Mouse (Mus musculus) thymus, postnatal 10 days (tissue): ENCODE data around the gene St8sia4.

Source experiments
- DNase-seq, 2 experiments: peaks; one replicate each; pipeline ENCODE4 v3.0.0; 2021; ENCODE audit warnings: low spot score in 2 of 2

St8sia4 gene

DNA sequence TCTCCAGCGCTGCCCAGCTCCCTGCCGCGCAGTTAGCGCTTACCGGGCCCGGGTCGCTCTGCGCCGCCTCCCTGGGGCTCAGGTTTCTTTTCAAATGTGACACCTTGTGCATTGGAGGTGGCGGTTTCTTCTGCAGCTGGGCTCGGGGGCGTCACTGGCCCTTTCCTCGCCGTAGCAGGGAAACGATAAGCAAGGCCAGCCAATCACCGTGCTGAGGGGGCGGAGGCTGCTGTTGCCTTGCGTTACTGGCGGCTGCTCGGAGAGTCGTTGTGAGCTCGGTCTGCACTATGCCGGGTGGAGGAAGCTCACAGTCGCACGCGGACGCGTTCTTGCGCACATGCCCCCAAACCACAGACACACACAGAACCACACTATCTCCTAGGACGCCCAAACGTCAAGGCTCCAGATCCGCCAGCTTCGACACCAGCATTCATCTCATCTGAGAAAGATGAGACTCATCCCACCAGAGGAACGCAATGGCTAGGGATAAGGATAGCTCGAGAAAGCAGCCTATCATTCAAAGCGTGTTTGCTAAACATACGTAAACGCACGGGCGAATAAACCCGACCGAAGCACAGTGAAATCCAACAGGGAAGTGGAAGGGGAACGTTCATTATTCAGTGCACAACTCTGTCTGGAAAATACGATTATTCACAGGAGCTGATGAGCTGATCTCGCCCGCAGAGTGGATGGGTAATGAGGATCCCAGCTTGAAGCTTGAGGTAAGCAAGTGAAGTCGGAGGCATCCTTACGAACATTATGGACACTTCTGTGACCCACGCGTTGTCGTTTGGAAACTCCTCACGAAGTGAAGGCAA lies at the start of gene St8sia4:
St8sia4 (minus strand) TSS at position 137 of the 818 bp plus-strand sequence.
- DNase-seq, result peak; percentile 92 to 95

DNA sequence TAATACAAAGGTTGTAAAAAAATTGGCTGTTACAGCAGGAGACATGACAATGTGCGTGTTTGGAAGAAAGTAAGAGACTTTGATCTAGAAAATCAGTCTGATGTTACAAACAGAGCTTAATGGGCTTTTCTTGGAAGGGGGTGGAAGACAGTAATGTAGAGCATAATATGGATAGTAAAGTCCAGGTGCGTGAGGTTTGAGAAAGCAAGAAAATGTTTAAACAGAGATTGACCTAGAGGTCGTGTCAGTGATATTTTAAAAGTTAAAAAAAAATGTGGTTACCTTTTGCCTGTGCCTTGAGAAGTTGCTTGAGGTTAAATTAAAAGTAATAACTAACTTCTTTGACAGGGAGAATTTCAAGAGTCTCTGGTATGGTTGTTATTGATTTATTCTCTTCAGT lies 41.8 kb upstream of the St8sia4 start:
- no peak for DNase-seq

DNA sequence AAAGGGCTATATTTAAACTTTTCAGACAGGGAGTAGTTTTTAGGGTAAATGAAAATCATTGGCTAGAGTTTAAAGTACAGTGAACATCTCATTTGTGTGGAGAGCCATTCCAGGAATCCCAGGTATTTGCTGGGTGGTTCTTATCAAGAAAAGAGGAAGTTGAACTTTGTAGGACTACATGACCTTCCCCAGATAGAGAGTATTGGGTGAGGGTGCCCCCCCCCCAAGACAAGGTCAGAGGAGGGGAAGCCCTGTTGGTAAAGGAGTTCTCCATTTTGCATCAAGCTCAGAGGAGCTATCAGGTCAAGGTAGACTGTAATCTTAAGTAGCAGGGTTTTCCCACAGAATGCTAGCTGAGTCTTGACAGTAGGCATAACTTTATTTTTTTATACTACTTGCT lies 32.5 kb upstream of the St8sia4 start:
- DNase-seq, result no peak

DNA sequence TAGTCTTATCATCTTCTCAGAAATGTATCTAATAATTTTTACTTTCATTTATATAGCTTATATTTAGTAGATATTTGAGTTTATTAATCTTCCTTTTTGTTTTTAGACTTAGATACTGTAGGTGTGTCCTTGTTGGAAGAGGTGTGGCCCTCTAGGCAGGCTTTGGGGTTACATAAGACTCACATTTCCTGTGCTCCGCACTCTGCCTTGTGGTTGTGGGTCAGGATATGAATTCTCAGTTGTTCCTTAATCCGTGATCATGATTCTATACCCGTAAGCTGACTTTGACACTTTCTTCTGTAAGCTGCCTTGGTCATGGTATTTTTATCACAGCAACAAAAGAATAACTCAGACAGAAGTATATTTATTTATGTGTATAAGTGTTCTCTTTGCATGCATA lies 6.7 kb upstream of the St8sia4 start:
- no peak for DNase-seq

DNA sequence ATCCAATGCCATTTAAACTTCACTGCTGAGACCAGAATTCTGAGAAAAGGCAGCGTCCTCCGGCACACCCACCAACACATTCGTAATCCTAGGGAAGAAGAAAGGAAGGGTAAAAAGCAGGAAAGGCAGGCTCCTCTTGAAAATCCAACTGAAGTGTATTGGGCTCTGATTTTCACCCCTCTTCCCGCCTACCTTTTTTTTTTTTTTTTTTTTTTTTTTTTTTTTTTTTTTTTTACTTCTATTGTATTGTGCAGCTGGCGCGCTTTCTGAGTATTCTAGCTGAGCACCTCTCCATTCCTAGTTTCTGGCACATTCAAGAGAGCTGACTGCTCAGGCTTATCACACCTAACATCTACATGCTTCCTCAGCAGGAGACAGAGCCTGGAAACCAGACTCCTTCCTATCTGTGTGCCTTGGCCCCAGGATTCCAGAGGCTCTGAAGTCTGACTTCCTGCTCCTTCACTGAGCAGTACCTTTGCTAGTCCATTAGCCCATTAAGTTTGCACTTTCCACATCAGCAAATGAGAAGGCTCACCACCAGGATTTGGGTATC lies 958 bp upstream of the St8sia4 start:
- DNase-seq, result no peak

DNA sequence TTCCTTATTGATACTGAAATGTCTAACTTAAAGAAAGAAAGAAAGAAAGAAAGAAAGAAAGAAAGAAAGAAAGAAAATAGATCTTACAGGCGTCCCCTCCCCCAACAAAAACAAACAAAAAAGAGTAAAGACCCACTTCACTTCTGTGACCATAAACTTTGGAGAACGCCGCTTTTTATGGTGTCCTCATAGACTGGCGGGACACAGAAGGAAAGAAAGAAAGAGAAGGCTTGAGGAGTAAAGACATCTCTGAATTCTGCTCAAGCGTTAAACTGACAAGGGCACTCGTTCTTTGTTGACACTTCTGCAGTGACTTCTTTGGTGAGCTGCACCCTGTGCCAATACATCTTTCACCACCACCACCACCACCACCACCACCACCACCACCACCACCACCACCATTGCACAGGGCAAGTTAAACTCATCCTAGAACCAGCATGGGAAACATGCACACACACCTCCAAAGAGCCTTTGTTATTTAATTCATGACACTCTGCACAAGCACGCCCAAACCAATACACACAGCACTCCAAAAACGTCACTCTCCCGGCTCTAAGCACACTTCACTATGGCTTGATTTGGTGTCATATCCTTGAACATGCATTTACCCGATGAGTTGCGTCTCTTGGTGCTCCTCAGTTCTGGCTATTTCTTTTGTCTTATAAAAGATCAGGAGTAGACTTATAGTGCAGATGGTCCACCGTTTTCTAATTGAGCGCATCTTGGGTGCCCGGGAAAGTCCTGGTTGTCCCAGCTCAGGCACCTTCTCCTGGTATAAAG lies 640 bp downstream of the St8sia4 start:
- peak; percentile 20 to 23 for DNase-seq

DNA sequence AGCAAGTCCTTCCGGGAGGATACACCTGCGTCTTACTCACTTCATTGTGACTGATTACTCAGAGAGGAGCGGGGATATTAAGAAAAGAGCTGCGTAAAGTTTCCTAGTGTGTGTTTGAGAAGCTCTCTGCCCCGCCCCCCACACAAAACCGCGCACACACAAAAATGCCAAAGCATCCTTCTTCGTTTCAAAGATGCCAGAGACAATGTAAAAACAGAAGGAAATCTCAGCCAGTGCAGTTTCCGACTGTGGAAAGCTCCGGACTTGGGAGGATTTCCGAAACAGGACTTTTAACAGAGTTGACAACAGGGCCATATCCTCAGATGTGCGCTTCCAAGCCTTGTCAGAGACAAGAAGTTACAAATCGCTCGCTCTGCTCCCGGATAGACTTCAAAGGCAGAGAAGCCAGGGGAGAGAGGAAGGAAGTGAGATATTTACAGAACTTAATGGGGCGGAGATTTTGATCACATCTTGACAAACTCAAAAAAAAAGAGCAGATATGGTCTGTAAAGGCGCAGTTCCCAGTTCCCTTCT lies 1.4 kb downstream of the St8sia4 start:
- DNase-seq, result peak; percentile 37 to 44

DNA sequence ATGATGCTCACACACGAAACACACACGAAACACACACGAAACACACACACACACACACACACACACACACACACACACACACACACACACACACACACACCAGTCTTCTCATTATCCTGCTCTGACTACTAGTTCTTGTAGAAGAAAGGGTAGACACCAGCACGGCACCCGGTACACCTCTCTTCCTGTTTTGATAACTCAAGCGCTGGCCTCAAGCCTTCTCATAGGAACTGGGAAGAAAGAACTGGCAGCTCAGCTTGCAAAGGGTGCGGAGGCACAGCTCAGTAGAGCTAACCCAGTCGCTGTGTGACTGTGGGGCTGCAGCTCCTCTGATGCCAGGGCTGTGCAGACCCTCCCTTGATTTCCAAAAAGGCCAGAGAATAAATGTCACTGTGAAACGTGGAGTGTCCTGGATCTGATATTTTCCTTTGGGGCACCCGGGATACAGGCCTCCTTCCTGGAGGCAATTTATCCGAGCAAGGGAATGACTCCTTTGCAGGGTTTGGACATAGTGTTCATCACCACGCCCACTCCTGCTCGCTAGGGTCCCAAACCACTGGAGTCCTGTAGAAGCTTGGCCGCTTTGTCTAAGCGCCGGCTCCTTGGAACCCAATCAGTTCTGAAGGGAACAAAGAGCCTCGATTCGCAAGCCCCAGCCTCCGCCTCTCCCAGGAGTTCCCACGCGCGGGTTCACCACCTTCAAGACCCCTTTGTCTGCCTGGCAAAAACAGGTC lies 2.2 kb downstream of the St8sia4 start:
- DNase-seq, result peak; percentile 45 to 56

DNA sequence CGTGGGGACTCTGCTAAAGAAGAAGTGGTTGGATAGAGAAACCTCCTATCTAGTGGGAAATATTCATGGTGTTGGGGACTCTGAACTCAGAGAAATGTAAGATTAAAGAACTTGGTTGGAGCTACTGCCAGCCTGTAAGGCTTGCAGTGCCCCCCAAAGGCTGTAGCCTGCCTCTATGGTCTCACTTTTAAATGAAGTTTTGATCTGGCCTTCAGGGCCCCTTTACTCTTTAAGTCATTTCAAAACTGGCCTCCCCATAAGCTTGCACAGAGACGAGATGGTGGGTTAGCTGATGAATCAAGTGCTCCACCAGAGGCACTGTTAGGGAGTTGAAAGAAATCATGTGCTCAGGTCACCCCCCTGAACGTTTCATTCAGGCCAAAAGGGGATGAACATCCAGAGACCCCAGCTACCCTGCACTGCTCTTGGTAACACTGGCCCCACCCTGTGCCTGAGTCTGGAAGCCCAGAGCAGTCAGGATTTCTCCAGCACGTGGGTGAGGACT lies 3.0 kb downstream of the St8sia4 start:
- peak; percentile 8 to 11 for DNase-seq

DNA sequence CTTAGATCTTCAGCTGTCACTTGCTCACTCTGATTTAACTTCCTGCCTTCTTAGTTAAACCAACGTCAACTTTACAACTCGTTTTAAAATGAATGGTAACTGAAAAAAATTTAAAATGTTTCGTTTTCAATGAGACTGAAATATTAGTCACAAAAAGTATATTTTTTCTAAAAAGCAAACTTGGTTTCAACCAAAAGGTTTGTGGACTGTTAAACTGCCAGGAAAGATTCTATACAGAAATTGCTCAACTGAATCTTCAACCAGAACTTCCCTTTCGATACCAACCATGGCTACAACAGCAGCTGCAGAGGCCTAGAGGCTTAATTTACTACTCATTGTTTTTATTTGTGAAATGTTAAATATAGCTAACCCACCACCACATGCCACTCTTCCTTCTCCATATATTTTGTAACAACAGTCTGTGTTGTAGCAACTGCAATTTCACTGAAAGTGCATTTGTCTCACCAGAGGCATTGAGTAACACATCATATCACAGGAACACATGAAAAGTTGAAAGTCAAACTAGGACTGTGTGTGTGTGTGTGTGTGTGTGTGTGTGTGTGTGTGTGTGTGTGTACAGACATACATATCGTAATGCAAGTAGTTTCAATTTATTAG lies 10.2 kb downstream of the St8sia4 start:
- no peak for DNase-seq

DNA sequence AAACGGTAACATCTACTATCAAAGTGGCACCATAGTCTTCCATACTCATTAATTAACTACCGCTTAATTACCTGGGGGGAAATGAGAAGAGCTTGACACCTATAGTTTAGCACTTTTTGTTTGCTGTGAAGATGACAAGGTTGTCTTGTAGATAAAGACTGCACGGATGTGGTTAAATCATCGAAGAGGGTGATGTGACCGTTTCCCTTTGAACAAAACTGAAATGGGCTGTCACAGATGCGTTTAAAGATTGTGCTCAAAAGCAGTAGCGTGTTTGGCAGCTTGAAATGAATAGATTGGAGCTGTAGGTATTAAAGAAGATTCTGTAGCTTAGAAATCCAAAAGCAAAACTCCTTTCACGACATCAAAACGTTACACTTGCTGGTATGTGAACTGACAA lies 11.8 kb downstream of the St8sia4 start:
- DNase-seq, result peak in 1 of 2 experiments; percentile 26

DNA sequence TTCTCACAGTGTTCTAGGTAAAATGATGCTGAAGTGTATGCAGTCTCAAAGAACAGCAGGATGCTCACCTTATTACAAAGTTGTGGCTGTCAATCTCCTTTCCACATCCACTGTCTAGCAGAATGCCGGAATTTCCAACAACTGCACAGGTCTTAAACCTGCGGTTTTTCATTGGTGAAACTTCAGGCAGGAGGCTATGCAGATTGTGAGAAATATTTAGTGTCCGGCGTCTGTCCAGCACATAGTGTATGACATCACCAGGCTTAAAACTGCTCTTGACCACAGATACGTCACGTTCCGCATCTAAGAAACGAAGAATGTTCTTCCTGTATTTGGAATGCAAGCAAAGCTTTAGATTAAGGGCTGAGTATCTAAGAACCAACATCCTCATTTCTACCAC lies 13.9 kb downstream of the St8sia4 start:
- no peak for DNase-seq

DNA sequence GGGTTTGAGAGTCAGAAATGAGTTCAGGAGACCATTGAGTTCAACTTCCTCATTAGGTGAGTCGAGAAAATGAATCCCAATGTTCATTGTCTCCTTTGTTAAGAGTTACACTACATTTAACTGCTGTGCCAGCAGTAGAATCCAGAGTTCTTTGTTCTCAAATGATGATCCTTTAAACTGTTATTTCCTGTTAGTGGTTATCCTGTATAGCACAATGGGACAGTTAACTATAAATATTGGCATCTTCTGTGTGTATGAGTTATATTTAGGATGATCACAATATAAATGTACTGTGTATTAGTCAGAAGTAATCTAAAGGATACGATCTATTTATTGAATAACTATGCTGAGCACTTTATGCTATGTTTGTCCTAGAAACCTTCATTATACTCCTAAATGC lies 23.1 kb downstream of the St8sia4 start:
- DNase-seq, result no peak

DNA sequence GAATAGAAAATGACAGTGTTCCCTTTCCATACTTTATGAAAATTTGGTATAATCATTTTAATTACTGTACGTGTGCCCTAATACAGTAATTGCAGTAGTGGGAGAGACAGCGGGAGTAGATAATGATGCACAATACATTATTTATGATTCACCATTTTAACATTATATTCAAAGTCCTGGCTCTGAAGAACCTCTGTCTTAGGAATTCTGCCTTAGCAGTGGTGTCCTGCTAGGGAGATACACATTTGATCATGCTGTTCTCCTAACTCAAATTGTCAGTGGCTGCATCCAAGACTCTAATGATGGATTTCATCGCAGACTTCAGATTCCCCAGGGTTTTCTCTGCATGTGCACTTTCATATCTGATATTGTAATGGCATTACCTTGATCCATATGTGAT lies 28.4 kb downstream of the St8sia4 start:
- no peak for DNase-seq

DNA sequence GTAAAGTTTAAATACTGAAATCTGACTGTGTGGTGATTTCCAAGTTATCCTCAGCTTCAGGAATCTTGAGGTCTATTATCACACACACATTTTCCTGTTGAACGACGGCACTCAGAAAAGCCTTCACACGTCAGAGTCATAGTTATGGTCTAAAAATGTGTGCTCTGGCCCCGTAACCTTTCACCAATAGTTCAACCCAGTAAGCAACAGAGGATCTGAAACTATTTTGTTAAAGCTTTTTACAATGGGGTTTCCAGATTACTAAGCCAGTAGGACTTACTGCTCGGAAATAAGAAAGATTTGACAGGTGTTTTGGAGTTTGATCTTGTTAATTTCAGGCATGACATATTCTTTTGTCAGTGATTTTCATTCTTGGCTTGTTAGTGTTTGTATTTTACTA lies 43.0 kb downstream of the St8sia4 start:
- DNase-seq, result no peak

DNA sequence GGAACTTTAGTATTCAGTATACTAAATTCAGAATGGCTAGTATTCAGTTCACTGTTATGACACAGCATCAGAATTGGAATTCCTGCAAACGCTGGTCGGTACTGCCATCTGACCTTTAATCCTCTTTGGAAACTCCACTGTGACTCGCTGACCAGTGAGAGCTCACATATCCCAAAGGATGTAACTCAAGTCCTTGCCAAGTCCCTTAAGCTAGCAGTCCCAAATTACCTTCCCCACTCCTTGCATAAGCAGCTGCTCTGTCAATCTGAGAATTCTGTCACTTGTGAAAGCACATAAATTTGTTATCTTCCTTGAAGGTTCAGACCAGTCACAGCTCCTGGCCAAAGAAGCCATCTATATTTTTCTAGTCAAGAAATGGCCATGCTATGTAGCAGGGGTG lies 48.7 kb downstream of the St8sia4 start:
- no peak for DNase-seq

DNA sequence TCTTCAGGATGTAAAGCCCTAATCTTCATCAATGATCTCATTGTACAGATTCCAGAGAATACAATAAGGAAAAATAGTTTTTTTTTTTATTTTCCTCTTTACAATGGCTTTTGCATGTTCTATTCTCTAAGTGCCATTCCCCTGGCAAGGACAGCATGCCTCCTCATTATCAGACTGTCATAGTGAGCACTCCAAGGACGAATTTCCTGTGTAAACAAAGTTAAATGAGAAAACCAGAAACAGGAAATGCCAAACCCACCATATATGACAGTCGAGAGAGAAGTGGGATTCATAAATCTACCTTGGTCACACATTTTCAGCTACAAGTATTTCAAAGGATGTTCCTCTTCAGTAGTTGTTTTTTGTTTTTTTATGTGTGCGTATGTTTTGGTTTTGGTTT lies 49.2 kb downstream of the St8sia4 start:
- no peak for DNase-seq

DNA sequence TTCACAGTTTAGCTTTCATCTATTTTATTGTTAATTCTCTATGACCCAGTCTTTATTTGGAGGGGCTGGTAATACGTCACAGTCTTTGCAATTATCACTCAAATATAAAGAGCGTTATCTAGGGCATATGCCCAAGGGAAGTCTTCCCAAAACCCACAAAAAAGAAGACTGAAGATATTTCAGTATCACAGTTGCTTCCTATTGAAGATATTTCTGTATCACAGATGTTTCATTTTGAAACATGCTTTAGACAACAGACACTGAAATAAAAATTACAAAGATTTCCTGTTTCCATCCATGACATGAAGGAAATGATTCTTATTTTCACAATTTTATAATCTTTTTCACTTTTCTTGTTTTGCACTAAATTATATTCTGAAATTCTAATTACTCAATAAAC lies 57.4 kb downstream of the St8sia4 start:
- DNase-seq, result no peak

DNA sequence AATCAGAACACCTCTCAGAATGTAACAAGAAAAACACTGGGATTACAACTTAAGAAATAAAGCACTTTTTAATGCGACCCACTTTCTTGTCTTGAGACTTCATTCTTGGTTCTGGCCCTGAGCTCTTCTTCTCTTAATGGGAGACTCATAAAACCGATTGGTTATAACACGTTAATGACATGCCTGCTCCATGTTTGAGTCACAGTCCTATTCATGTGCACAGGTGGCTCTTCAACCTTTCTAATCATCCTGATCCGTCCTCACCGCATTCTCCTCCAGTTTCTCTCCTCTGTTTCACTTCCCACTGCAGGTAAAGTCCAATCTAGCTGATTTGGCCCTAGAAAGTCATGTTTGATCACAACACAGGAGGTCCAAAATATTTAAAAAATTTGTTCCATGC lies 58.3 kb downstream of the St8sia4 start:
- DNase-seq, result no peak

DNA sequence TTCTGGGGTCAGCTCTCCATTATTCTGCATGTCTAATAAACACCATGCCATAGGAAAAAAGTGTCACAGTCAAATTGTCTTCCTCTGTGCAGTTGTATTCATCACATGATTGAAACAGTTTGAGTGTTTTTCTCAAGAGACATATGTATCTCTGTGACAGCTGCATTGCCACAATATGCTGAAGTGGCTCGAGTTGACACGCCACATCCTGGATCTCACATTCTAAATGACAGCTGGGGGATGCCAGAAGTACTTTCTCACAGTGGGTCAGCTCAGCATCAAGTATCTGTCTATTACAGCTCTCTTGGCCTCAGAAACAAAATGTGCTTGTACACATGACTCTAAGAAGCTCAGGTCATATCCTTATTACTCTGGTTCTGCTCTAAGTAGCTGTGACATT lies 61.9 kb downstream of the St8sia4 start:
- DNase-seq, result peak in 1 of 2 experiments; percentile 6

DNA sequence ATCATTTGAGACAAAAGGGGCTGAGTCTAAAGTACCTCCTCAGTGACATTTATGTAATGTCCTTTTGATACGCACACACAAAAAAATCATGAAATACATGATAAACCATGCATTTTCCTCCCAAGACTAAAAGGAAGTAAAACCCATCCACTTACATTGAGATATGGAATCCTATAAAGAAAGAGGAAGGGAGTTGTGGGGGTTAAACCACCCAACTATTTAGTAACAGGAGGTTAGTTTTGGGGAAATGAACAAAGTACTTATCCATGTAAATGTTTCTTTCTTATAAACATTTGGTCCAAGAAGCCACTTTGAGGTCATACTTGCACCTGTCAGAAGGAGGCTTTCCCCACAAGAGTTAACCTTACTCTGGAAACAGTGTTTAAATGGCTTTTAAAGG lies 69.3 kb downstream of the St8sia4 start:
- DNase-seq, result no peak
